Mouse (Mus musculus) stomach, embryonic 15.5 days (tissue): ENCODE measurements around the gene H2-Aa. TPM values are rescaled to one million over a fixed set of nuclear protein-coding genes. Genes with fewer than 3 reads are reported as not detected.

Experiments
- ATAC-seq: fragments of 200-750 bp; cut with Nextera tagmentation; 2 replicates; pipeline ENCODE4 v1.8.0; 2017; ENCODE audit warnings: low read depth, moderate number of reproducible peaks, moderate TSS enrichment; ENCODE audit not compliant: insufficient read depth, low FRiP score
- H3K27ac ChIP-seq: fragments of 300-500 bp; sonication (generic); 2 replicates; pipeline ENCODE4 v1.5.1; 2015; ENCODE audit warnings: mild to moderate bottlenecking, inconsistent platforms
- H3K27me3 ChIP-seq: fragments of 300-500 bp; sonication (generic); replicated peaks from 2 replicates; pipeline ENCODE4 v1.6.1; 2015; ENCODE audit warnings: inconsistent platforms
- H3K36me3 ChIP-seq: fragments of 300-500 bp; sonication (generic); 2 replicates; pipeline ENCODE4 v1.6.1; 2015; ENCODE audit warnings: inconsistent platforms
- H3K4me1 ChIP-seq: fragments of 300-500 bp; sonication (generic); 2 replicates; pipeline ENCODE4 v1.6.1; 2015; ENCODE audit warnings: inconsistent platforms
- H3K4me2 ChIP-seq: fragments of 300-500 bp; sonication (generic); 2 replicates; pipeline ENCODE4 v1.6.1; 2015; ENCODE audit warnings: mild to moderate bottlenecking, inconsistent platforms
- H3K4me3 ChIP-seq: fragments of 300-500 bp; sonication (generic); replicated peaks from 2 replicates; pipeline ENCODE4 v1.5.1; 2015; ENCODE audit warnings: inconsistent platforms
- H3K9ac ChIP-seq: fragments of 300-500 bp; sonication (generic); 2 replicates; pipeline ENCODE4 v1.6.1; 2015; ENCODE audit warnings: inconsistent platforms
- H3K9me3 ChIP-seq: fragments of 300-500 bp; sonication (generic); 2 replicates; pipeline ENCODE4 v1.6.1; 2016; ENCODE audit warnings: inconsistent platforms
- WGBS: fragments of 180-500 bp; shearing (Covaris S2); methylation state at CpG from one replicate; pipeline ENCODE4 v1.1.7; 2015; 5-methylcytosine and 5-hydroxymethylcytosine counted together
- polyA plus RNA-seq: library from polyadenylated mRNA; unstranded; fragments of >200 nt; fragmentation: Nextera tagmentation; extraction: Ambion mirVana; gene quantifications from 2 replicates; pipeline ENCODE4 v1.2.1, GENCODE M21; 2015

Gene H2-Aa
- polyA plus RNA-seq, 1 experiment from 2014 or later, result 4.9 TPM

DNA sequence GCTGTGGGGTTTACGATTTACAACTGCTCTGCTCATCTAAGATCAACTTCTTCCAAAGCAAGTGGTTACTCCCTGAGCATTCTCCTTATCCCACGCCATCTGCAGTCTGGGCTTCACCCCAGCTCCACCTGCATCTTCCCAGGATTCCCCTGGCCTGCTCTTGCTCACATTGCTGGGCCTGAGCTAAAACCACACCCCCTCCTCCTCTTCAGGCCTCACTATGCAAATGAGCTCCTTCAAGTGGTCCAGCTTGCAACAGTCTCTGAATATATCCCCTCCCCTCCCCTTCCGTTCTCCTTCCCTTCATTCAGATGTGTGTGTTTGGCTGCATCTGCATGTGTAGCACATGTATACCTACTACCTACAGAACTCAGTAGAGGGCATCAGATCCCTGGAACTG is 11.7 kb upstream of the H2-Aa start:
- Histone ChIP-seq H3K9ac (no peak overlapping the region), H3K9me3 (no peaks in the 10 kb centered on the region), H3K4me3 (no peak overlapping the region), H3K4me2 (no peak overlapping the region), H3K27me3 (no peaks in the 10 kb centered on the region; the same call in 1 of the 2 replicates), H3K4me1 (0 out of 2 replicates have a peak, but pooled peaks cover 2% of the 10 kb centered on the region), H3K27ac (no peak overlapping the region), H3K36me3 (no peaks in the 10 kb centered on the region)
- WGBS, result 71% methylated on average over 3 of the region's 3 CpGs
- ATAC-seq, result no peak

- 24% methylated on average over 23 of the region's 23 CpGs for WGBS
- Histone ChIP-seq H3K27ac (no peak overlapping the region), H3K4me3 (peak overlapping the region; percentile 25; the same call in 1 of the 2 replicates), H3K27me3 (no peaks in the 10 kb centered on the region; the same call in 1 of the 2 replicates), H3K36me3 (no peaks in the 10 kb centered on the region), H3K4me1 (0 out of 2 replicates have a peak, but pooled peaks cover 2% of the 10 kb centered on the region), H3K9me3 (no peaks in the 10 kb centered on the region), H3K9ac (no peak overlapping the region), H3K4me2 (peak overlapping the region; percentile 57)
- no peak for ATAC-seq
Observed at GRCm38 (mm10) chr17:34295891-34296794, 8.5 kb upstream of the H2-Aa start.

- Histone ChIP-seq H3K27ac (no peak overlapping the region), H3K9ac (no peak overlapping the region), H3K36me3 (no peaks in the 10 kb centered on the region), H3K9me3 (no peaks in the 10 kb centered on the region), H3K4me1 (0 out of 2 replicates have a peak, but pooled peaks cover 2% of the 10 kb centered on the region), H3K4me3 (no peak overlapping the region), H3K4me2 (no peak overlapping the region), H3K27me3 (no peaks in the 10 kb centered on the region; the same call in 1 of the 2 replicates)
- no peak for ATAC-seq
Observed at GRCm38 (mm10) chr17:34295307-34295706, 7.7 kb upstream of the H2-Aa start.

DNA sequence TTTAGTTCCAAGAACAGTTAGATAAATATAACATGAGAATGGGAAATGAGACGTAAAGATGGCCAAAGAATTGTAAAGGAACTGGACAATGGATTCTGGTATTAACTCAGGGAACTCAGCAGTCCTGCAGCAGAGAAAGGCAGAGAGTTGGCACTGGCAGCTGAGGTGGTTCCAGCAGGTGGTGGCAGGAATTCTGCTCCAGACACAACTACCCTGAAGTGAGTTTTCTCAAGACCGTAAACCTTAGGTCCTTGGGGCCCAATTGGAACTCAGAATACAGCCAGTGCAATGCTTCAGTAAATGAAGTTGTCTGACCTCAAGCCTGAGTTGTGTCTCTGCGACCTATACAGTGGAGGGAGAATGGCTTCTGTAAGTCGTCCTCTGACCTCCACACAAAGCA is 6.6 kb upstream of the H2-Aa start:
- ATAC-seq, result no peak
- Histone ChIP-seq H3K4me3 (no peak overlapping the region), H3K27ac (no peak overlapping the region), H3K9me3 (no peaks in the 10 kb centered on the region), H3K4me1 (0 out of 2 replicates have a peak, but pooled peaks cover 2% of the 10 kb centered on the region), H3K27me3 (no peaks in the 10 kb centered on the region; the same call in 1 of the 2 replicates), H3K36me3 (no peaks in the 10 kb centered on the region), H3K4me2 (no peak overlapping the region), H3K9ac (no peak overlapping the region)
- WGBS, result 74% methylated on average over 4 of the region's 4 CpGs

DNA sequence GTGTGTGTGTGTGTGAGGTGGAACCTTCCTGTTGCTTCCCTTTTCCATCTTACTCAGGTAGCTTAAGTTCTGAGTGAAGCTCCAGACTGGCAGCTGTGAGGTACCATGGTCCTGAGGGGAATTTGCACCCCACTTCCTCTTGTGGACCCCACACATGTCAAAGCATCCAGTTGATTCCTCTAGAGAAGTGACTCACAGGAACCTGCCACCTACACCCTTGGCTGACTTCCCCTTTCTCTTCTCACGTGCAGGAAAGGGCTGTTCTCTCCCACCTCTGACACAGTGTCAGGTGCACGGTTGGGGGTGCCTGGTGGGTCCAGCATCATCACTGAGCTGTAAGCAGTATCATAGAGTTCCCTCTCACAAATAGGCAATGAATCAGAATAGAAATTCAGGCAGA is 5.9 kb upstream of the H2-Aa start:
- 48% methylated on average over 2 of the region's 2 CpGs for WGBS
- Histone ChIP-seq H3K4me2 (no peak overlapping the region), H3K36me3 (no peaks in the 10 kb centered on the region), H3K27ac (no peak overlapping the region), H3K9ac (no peak overlapping the region), H3K4me3 (no peak overlapping the region), H3K27me3 (no peaks in the 10 kb centered on the region; the same call in 1 of the 2 replicates), H3K4me1 (0 out of 2 replicates have a peak, but pooled peaks cover 2% of the 10 kb centered on the region), H3K9me3 (no peaks in the 10 kb centered on the region)
- no peak for ATAC-seq

DNA sequence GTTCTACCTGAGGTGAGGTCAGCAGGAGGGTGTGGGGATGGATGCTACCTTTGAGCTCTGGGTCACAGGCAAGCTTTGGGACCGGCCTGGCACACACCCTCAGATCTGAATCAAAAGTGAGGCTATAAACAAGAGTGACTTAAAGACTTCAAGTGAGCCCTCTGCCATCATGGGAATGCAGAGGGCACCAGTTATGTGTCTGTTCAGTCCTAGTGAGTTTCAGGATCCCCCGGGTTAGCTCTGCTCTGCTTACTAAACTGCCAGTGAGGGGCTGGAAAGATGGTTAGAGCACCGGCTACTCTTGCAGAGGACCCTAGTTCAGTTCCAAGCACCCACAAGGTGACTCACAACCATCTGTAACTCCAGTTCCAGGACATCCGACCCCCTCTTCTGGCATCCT is 4.9 kb upstream of the H2-Aa start:
- H3K4me2 ChIP-seq, result no peak overlapping the region
- H3K36me3 ChIP-seq, result no peaks in the 10 kb centered on the region
- WGBS, result 87% methylated on average over 4 of the region's 4 CpGs
- H3K9me3 ChIP-seq, result no peaks in the 10 kb centered on the region
- no peak overlapping the region for H3K4me3 ChIP-seq
- no peak overlapping the region for H3K27ac ChIP-seq
- no peaks in the 10 kb centered on the region for H3K27me3 ChIP-seq
- no peak for ATAC-seq
- H3K9ac ChIP-seq, result no peak overlapping the region
- 0 out of 2 replicates have a peak, but pooled peaks cover 2% of the 10 kb centered on the region for H3K4me1 ChIP-seq

GRCm38 (mm10) chr17:34291609-34292008 is 4.0 kb upstream of the H2-Aa start:
- Histone ChIP-seq H3K36me3 (no peaks in the 10 kb centered on the region), H3K27ac (no peak overlapping the region), H3K4me2 (no peak overlapping the region), H3K4me1 (0 out of 2 replicates have a peak, but pooled peaks cover 2% of the 10 kb centered on the region), H3K27me3 (no peaks in the 10 kb centered on the region), H3K9ac (no peak overlapping the region), H3K9me3 (no peaks in the 10 kb centered on the region), H3K4me3 (no peak overlapping the region)
- WGBS, result 15% methylated on average over 8 of the region's 8 CpGs
- peak; percentile 72; the same call in 1 of the 2 replicates for ATAC-seq

DNA sequence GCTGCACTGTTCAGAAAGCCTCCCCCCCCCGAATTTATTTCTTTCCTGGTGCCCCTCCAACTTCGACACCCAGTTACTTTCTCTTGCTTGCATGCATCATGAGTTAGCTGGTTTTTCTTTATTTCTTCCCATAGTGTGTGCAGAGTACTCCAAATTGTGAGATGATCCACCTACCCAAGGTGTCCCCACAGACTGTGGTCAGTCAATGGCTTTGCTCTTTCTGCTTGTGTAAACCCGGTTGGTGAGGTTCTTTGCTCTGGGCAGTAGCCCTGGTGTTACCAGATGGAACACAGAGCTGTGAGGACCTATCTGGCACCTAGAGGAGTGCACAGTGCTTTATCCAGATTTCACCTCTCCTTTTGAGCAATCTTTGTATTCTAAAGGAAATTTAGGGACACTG is 508 bp upstream of the H2-Aa start:
- H3K9ac ChIP-seq, result no peak overlapping the region
- WGBS, result 70% methylated on average over 3 of the region's 3 CpGs
- H3K36me3 ChIP-seq, result no peaks in the 10 kb centered on the region
- no peak overlapping the region for H3K27ac ChIP-seq
- no peaks in the 10 kb centered on the region for H3K27me3 ChIP-seq
- no peak overlapping the region for H3K4me2 ChIP-seq
- H3K4me3 ChIP-seq, result no peak overlapping the region
- no peak for ATAC-seq
- H3K9me3 ChIP-seq, result no peaks in the 10 kb centered on the region
- H3K4me1 ChIP-seq, result no peaks in the 10 kb centered on the region

DNA sequence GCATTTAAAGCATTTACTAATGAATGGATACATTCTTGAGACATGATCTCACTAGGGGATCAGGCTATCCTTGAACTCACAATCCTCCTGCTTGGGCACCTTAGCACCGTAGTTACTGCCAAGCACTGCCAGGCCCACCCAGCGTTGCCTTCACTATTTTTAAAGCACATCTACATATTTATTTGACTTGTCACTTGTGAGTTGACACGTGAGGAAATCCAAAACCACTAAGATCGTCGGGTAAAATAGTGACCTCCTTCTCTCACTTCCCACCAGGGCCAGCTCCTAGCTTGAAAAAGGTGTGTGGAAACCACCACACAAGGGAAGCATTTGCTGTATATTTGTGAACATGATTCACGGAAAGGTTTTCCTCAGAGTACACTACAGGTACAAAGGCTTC is 624 bp downstream of the H2-Aa start:
- Histone ChIP-seq H3K4me3 (no peak overlapping the region), H3K27ac (no peak overlapping the region), H3K4me1 (no peaks in the 10 kb centered on the region), H3K9me3 (no peaks in the 10 kb centered on the region), H3K27me3 (no peaks in the 10 kb centered on the region), H3K9ac (no peak overlapping the region), H3K36me3 (no peaks in the 10 kb centered on the region), H3K4me2 (no peak overlapping the region)
- 57% methylated on average over 6 of the region's 6 CpGs for WGBS
- no peak for ATAC-seq

DNA sequence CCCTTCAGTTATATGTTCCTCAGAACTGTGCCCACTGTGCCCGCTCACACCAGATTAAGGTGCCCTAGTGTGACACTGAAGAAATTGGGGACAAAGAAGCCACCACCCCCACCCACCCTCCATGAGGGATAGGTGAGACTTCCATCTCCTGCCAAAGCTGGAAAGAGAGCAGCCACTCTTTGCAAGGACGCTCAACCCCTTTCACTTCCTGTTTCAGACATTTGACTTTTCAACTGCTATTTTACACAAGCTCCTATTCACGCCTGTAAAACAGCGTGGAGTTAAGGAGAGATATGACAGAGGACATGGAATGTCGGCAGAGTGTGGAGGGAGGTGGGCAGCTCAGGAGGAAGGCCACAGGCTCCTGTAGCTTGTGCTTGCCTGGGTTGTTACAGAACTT is 1.1 kb downstream of the H2-Aa start:
- Histone ChIP-seq H3K27me3 (no peaks in the 10 kb centered on the region), H3K4me3 (no peak overlapping the region), H3K4me1 (no peaks in the 10 kb centered on the region), H3K4me2 (no peak overlapping the region), H3K27ac (no peak overlapping the region), H3K36me3 (no peaks in the 10 kb centered on the region), H3K9me3 (no peaks in the 10 kb centered on the region), H3K9ac (no peak overlapping the region)
- no peak for ATAC-seq
- WGBS, result 76% methylated on average over 5 of the region's 5 CpGs

- ATAC-seq, result no peak
- no peak overlapping the region for H3K9ac ChIP-seq
- H3K36me3 ChIP-seq, result no peaks in the 10 kb centered on the region
- WGBS, result 36% methylated on average over 4 of the region's 4 CpGs
- no peaks in the 10 kb centered on the region for H3K9me3 ChIP-seq
- no peaks in the 10 kb centered on the region for H3K27me3 ChIP-seq
- H3K27ac ChIP-seq, result no peak overlapping the region
- no peaks in the 10 kb centered on the region for H3K4me1 ChIP-seq
- no peak overlapping the region for H3K4me2 ChIP-seq
- H3K4me3 ChIP-seq, result no peak overlapping the region
Observed at GRCm38 (mm10) chr17:34285848-34286247, 1.8 kb downstream of the H2-Aa start.

GRCm38 (mm10) chr17:34285371-34285770 is 2.3 kb downstream of the H2-Aa start:
- H3K27ac ChIP-seq, result no peak overlapping the region
- ATAC-seq, result no peak
- no peak overlapping the region for H3K4me3 ChIP-seq
- no peaks in the 10 kb centered on the region for H3K4me1 ChIP-seq
- 66% methylated on average over 4 of the region's 4 CpGs for WGBS
- no peaks in the 10 kb centered on the region for H3K36me3 ChIP-seq
- no peaks in the 10 kb centered on the region for H3K27me3 ChIP-seq
- H3K9me3 ChIP-seq, result no peaks in the 10 kb centered on the region
- no peak overlapping the region for H3K4me2 ChIP-seq
- no peak overlapping the region for H3K9ac ChIP-seq
